In genomic region chr14:43925404-43925950, GRCm38 (mm10) we compare ENCODE assay signal across 7 mouse cellular contexts. TPM values are rescaled to one million over a fixed set of nuclear protein-coding genes. Genes with fewer than 3 reads are reported as not detected.
DNase-seq lines count a peak whose midpoint lies in the region; ATAC-seq lines count a peak whose summit lies in the region.
"Not testable (repeated sequence)": the region's sequence is repeated elsewhere in the genome, so short reads cannot be mapped to it uniquely, and the experiment has no call there.

No protein-coding gene starts in this region.

- 4% methylated on average over 21 of the region's 21 CpGs for WGBS in heart, embryonic 13.5 days
- 4% methylated on average over 21 of the region's 21 CpGs for WGBS in intestine, embryonic 16.5 days
- WGBS in liver, embryonic 11.5 days, result 3% methylated on average over 21 of the region's 21 CpGs
- WGBS in midbrain, embryonic 10.5 days, result 7% methylated on average over 21 of the region's 21 CpGs

- not testable (repeated sequence) for H3K9me3 ChIP-seq in erythroblast, embryonic 14.5 days (ENCODE audit: control insufficient read depth, low read length); heart, embryonic 13.5 days; intestine, embryonic 16.5 days (ENCODE audit: control insufficient read depth, low read length); liver, embryonic 11.5 days (ENCODE audit: control insufficient read depth, low read length); midbrain, embryonic 10.5 days (replicated peaks)

- peak overlapping the region; percentile 69 for H3K4me2 ChIP-seq in heart, embryonic 13.5 days
- H3K4me2 ChIP-seq in intestine, embryonic 16.5 days (ENCODE audit: low read depth, low read length), result peak overlapping the region; percentile 45
- H3K4me2 ChIP-seq in liver, embryonic 11.5 days, result peak overlapping the region; percentile 62

- ATAC-seq in heart, embryonic 13.5 days (ENCODE audit: extremely low read depth, insufficient number of reproducible peaks, low FRiP score, low TSS enrichment), result not testable (repeated sequence)
- ATAC-seq in intestine, embryonic 16.5 days, result peak; percentile 93
- ATAC-seq in liver, embryonic 11.5 days (replicated peaks; ENCODE audit: low FRiP score), result peak; percentile 76

- peak overlapping the region; percentile 52 for H3K4me3 ChIP-seq in erythroblast, embryonic 14.5 days (replicated peaks)
- peak overlapping the region; percentile 62 for H3K4me3 ChIP-seq in heart, embryonic 13.5 days
- H3K4me3 ChIP-seq in intestine, embryonic 16.5 days (ENCODE audit: low read length), result peak overlapping the region; percentile 56
- H3K4me3 ChIP-seq in liver, embryonic 11.5 days (ENCODE audit: low read depth, low read length), result peak overlapping the region; percentile 54
- peak overlapping the region; percentile 55 for H3K4me3 ChIP-seq in midbrain, embryonic 10.5 days

- peak; percentile 6 for DNase-seq in brain, adult 2 months (ENCODE audit: low read depth, low spot score)
- peak; percentile 46 for DNase-seq in liver, embryonic 11.5 days (ENCODE audit: low spot score)
- DNase-seq in midbrain, embryonic 10.5 days (ENCODE audit: low spot score), result peak; percentile 55
- peak; percentile 2 for DNase-seq in ovary, postnatal 14 days (ENCODE audit: low spot score)

- not testable (repeated sequence) for H3K36me3 ChIP-seq in erythroblast, embryonic 14.5 days (ENCODE audit: control insufficient read depth); heart, embryonic 13.5 days; intestine, embryonic 16.5 days (ENCODE audit: control insufficient read depth, insufficient read depth, low read length); liver, embryonic 11.5 days (ENCODE audit: control insufficient read depth, insufficient read depth, low read length); midbrain, embryonic 10.5 days

- H3K27ac ChIP-seq in heart, embryonic 13.5 days (replicated peaks), result peak overlapping the region; percentile 95
- H3K27ac ChIP-seq in intestine, embryonic 16.5 days (ENCODE audit: low read length), result peak overlapping the region; percentile 80
- peak overlapping the region; percentile 77 for H3K27ac ChIP-seq in liver, embryonic 11.5 days (ENCODE audit: low read depth, low read length)
- peak overlapping the region; percentile 91 for H3K27ac ChIP-seq in midbrain, embryonic 10.5 days (replicated peaks)

- not testable (repeated sequence) for H3K27me3 ChIP-seq in erythroblast, embryonic 14.5 days (ENCODE audit: control insufficient read depth); heart, embryonic 13.5 days (replicated peaks); intestine, embryonic 16.5 days (replicated peaks; ENCODE audit: control insufficient read depth, insufficient read depth, low read length); liver, embryonic 11.5 days (replicated peaks; ENCODE audit: control insufficient read depth, insufficient read depth, low read length); midbrain, embryonic 10.5 days (ENCODE audit: low read depth, poor library complexity, severe bottlenecking)

- not testable (repeated sequence) for H3K4me1 ChIP-seq in erythroblast, embryonic 14.5 days (ENCODE audit: control insufficient read depth); heart, embryonic 13.5 days; intestine, embryonic 16.5 days (ENCODE audit: control insufficient read depth, insufficient read depth, low read length); liver, embryonic 11.5 days (replicated peaks; ENCODE audit: control insufficient read depth, insufficient read depth, low read length); midbrain, embryonic 10.5 days

- H3K9ac ChIP-seq in heart, embryonic 13.5 days, result peak overlapping the region; percentile 82
- peak overlapping the region; percentile 64 for H3K9ac ChIP-seq in intestine, embryonic 16.5 days (ENCODE audit: low read depth, low read length)
- peak overlapping the region; percentile 66 for H3K9ac ChIP-seq in liver, embryonic 11.5 days (ENCODE audit: low read depth, low read length)

RNA-seq across cellular contexts. Expression of gene Gm8113, which starts 0.3 kb away (rescaled TPM):
- polyA plus RNA-seq in erythroblast, embryonic 14.5 days (2012), result not detected in 2 replicates
- 25.4 and 28.8 TPM in 2 replicates for polyA plus RNA-seq in heart, embryonic 13.5 days (2015; fragmentation: Nextera tagmentation; extraction: Ambion mirVana)
- polyA plus RNA-seq in intestine, embryonic 16.5 days (2015; fragmentation: Nextera tagmentation; extraction: Ambion mirVana), result 6.8 and 8.0 TPM in 2 replicates
- polyA plus RNA-seq in liver, embryonic 11.5 days (2014; fragmentation: Nextera tagmentation; extraction: Ambion mirVana), result 24.1 and 25.5 TPM in 2 replicates
- 4.0 and 4.1 TPM in 2 replicates for polyA plus RNA-seq in midbrain, embryonic 10.5 days (2016; fragmentation: Nextera tagmentation; extraction: Ambion mirVana)

RNA-seq across cellular contexts. Expression of gene Ear10, which starts 2.1 kb away (rescaled TPM):
- not detected in 2 replicates for polyA plus RNA-seq in erythroblast, embryonic 14.5 days (2012)
- polyA plus RNA-seq in heart, embryonic 13.5 days (2015; fragmentation: Nextera tagmentation; extraction: Ambion mirVana), result not detected in 2 replicates
- not detected in 2 replicates for polyA plus RNA-seq in intestine, embryonic 16.5 days (2015; fragmentation: Nextera tagmentation; extraction: Ambion mirVana)
- not detected in 2 replicates for polyA plus RNA-seq in liver, embryonic 11.5 days (2014; fragmentation: Nextera tagmentation; extraction: Ambion mirVana)
- polyA plus RNA-seq in midbrain, embryonic 10.5 days (2016; fragmentation: Nextera tagmentation; extraction: Ambion mirVana), result not detected in 2 replicates

RNA-seq across cellular contexts. Expression of gene Ang5, which starts 31.4 kb away (rescaled TPM):
- not detected in 2 replicates for polyA plus RNA-seq in erythroblast, embryonic 14.5 days (2012)
- polyA plus RNA-seq in heart, embryonic 13.5 days (2015; fragmentation: Nextera tagmentation; extraction: Ambion mirVana), result not detected in 2 replicates
- polyA plus RNA-seq in intestine, embryonic 16.5 days (2015; fragmentation: Nextera tagmentation; extraction: Ambion mirVana), result not detected in 2 replicates
- not detected in 2 replicates for polyA plus RNA-seq in liver, embryonic 11.5 days (2014; fragmentation: Nextera tagmentation; extraction: Ambion mirVana)
- polyA plus RNA-seq in midbrain, embryonic 10.5 days (2016; fragmentation: Nextera tagmentation; extraction: Ambion mirVana), result not detected in 2 replicates

RNA-seq across cellular contexts. Expression of gene Ear1, which starts 50.2 kb away (rescaled TPM):
- polyA plus RNA-seq in erythroblast, embryonic 14.5 days (2012), result not detected in 2 replicates
- 0.32 TPM in 1 of 2 replicates, not detected in the other for polyA plus RNA-seq in heart, embryonic 13.5 days (2015; fragmentation: Nextera tagmentation; extraction: Ambion mirVana)
- 0.20 TPM in 1 of 2 replicates, not detected in the other for polyA plus RNA-seq in intestine, embryonic 16.5 days (2015; fragmentation: Nextera tagmentation; extraction: Ambion mirVana)
- 4.4 and 10.1 TPM in 2 replicates for polyA plus RNA-seq in liver, embryonic 11.5 days (2014; fragmentation: Nextera tagmentation; extraction: Ambion mirVana)
- not detected in 2 replicates for polyA plus RNA-seq in midbrain, embryonic 10.5 days (2016; fragmentation: Nextera tagmentation; extraction: Ambion mirVana)

Comparison
In these comparisons a context has a peak if more than half of its experiments do, and no peak if none do; other contexts are left out.
1. DNase-seq: peak in every context shown above with its lines; median percentile 55 in midbrain, embryonic 10.5 days; 46 in liver, embryonic 11.5 days; 6 in brain, adult 2 months; 2 in ovary, postnatal 14 days.